Mouse (Mus musculus) frontal cortex, postnatal 14 days (tissue): Measurements from ENCODE around the gene Litaf.
"Not testable (repeated sequence)": the region's sequence is repeated elsewhere in the genome, so short reads cannot be mapped to it uniquely, and the experiment has no call there.

ENCODE experiments used
- DNase-seq, 2 experiments: peaks; one replicate each; pipeline ENCODE4 v3.0.0; 2022; ENCODE audit warnings: low spot score in 2 of 2

Gene Litaf

GRCm38 (mm10) chr16:10991737-10992089 lies 74.2 kb downstream of the Litaf start:
- no peak for DNase-seq

- DNase-seq, result no peak
These were observed 75.2 kb downstream of the Litaf start for GRCm38 (mm10) chr16:10990763-10991162.

- DNase-seq, result no peak
These were observed 76.1 kb downstream of the Litaf start for GRCm38 (mm10) chr16:10989896-10990295.

GRCm38 (mm10) chr16:10989361-10989760 lies 76.6 kb downstream of the Litaf start:
- no peak for DNase-seq

DNA sequence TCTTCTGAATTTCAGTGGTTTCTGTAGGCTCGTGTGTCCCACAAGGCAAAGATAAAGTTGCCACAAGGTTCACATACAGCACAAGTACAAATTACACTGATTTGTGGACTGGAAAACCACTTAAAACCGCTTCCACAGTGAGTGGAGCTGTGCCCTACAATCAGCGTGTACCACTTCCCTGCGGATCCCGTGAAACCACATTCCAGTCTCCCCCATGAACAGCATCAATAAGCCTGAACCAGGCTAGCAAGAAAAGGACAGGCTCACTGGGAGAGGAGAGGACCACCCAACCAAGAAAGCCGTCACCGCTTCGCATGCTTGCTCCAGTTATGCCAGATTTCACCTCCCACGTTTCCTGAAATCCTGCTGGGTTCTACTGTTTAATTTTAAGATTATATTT lies 77.7 kb downstream of the Litaf start:
- DNase-seq, result no peak

GRCm38 (mm10) chr16:10984534-10984933 lies 81.4 kb downstream of the Litaf start:
- no peak for DNase-seq

DNA sequence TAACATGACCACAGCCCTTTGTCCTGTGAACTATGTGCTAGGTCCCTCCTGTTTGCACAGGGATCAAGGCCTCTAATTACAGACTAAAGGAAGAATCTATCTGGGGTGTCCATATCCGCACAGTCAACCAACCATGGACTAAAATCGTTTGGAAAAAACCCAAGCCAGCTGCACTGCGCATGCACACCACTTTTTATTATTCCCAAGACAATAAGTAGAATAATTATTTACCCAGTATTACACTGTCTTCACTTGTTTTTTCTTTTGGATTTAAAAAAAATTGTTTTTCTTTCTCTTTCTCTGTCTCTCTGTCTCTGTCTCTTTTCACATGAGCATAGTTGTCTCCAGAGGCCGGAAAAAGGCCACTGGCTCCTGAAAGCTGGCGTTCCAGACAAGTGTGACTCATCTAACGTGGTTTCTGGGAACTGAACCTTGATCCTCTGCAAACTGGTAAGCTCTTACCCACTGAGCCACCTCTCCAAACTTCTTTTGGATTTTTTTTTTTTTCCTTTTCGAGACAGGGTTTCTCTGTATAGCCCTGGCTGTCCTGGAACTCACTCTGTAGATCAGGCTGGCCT lies 84.4 kb downstream of the Litaf start:
- DNase-seq, result no peak

- DNase-seq, result no peak
These were observed 86.7 kb downstream of the Litaf start for GRCm38 (mm10) chr16:10979064-10979803.

GRCm38 (mm10) chr16:10977877-10978276 lies 88.1 kb downstream of the Litaf start:
- DNase-seq, result no peak

GRCm38 (mm10) chr16:10976202-10976631 lies 89.7 kb downstream of the Litaf start:
- DNase-seq, result no peak

- no peak for DNase-seq
These were observed 91.0 kb downstream of the Litaf start for GRCm38 (mm10) chr16:10974939-10975338.

DNA sequence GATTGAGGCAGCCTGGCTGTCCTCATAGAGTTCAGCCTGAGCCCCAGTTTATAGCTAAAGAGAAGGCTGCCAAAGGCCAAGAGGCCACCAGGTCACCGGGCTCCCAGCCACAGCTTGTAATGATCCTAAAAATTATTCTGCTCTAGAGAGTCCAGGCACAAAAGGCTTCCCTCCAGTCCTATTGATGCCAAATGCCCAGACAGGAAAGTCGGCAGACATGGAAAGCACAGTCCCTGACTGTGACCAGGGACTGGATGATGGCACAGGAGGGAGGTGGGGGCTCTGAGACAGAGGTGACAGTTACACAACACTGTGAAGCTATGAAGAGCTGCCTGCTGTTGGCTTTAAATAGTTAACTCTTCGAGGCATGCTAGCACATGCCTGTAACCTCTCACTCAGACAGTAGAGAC lies 91.9 kb downstream of the Litaf start:
- DNase-seq, result no peak

DNA sequence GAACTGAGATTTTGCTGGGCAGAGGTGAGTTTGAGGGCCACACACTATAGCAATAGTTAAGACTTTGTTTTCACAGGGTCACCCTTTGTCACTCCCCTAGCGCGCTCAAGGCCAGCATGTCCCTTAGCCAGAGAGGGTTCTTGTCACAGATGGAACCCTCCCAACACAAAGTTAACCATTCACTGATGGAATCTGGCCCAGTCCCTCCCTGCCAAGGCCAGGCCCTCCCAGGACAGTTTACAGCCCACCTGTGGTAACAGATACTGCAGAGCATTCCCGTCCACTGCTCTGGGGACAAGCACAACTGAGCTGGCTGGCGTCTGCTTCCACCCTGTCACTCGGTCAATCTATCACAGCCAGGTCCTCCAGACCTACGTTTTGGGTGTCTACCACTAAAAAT lies 93.7 kb downstream of the Litaf start:
- no peak for DNase-seq

DNA sequence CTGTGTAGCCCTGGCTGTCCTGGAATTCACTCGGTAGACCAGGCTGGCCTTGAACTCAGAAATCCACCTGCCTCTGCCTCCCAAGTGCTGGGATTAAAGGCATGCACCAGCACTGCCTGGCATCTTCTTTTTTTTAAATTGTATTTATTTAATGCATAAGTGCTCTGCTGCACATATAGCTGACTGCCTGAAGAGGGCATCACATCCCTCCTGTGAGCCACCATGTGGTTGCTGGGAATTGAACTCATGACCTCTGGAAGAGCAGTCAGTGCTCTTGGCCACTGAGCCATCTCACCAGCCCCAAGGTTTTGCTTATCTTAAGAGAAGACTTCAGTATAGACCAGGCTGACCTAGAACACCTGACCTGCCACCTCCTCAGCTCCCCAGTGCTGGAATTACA lies 96.0 kb downstream of the Litaf start:
- not testable (repeated sequence) for DNase-seq

DNA sequence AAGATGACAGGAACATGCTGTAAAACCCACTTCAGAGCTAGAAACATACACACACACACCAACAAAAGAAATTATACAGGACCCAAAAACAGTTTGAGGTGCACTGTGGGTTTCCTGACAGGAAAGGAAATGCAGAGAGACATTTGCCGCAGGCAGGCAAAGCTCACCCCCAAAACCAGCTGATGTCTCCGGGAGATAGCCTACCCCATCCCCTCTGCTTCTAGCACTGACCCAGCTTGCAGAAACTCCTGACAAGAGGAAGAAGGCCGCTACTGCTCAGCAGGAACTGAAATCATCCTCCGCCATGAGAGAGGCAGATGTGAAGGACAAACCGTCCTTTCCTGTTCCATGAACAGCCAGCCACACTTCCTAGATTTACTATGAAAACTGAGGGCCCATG lies 96.6 kb downstream of the Litaf start:
- no peak for DNase-seq

DNA sequence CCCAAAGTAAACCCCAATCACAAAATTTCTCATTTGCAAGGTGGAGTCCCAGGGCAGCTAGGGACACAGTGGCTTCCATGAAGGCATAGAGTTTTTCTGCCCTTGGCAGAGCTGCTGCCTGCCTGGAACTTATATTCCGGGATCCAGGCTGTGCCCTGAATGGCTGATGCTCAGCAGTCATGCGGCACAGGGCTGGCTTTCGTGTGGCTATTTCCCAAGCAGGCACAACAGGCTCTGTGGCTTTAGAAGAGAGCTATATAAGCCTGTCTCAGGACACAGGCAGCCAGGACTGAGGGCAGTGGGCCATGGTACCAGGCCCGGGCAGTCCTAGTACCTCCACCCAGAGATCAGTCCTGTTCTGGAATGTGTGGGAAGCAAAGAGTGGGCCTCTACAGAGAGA lies 97.7 kb downstream of the Litaf start:
- no peak for DNase-seq

DNA sequence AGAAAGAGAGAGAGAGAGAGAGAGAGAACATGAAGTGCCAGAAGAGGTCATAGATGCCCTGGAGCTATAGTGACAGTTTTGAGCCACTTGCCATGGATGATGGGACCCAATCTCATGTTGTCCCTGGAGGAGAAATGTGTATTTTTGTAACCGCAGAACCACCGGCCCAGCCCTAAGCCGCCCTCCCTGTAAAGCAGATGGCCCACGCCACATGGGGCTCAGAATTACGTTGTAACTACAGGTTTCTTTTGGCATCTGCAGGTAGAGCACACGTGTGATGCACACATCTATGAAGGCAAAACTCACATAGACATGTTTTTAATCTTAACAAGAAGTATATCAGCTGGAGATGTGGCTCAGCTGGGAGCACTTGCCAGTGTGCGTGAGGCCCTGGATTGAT lies 98.2 kb downstream of the Litaf start:
- no peak for DNase-seq

DNA sequence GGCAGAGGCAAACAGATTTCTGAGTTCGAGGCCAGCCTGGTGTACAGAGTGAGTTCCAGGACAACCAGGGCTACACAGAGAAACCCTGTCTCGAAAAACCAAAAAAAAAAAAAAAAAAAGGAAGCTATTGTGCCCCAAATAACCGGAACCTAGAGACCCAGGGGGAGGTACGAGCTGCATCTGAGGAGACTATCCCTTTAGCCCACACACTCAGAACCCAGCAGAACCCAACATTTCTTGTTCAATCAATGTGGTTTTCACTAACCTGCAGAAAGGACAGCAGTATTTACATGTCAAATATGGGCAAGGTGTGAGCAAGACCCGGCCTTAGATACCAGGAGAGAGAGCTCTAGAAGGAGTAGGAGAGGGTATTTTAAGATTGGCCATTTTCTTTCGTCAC lies 98.9 kb downstream of the Litaf start:
- no peak for DNase-seq

DNA sequence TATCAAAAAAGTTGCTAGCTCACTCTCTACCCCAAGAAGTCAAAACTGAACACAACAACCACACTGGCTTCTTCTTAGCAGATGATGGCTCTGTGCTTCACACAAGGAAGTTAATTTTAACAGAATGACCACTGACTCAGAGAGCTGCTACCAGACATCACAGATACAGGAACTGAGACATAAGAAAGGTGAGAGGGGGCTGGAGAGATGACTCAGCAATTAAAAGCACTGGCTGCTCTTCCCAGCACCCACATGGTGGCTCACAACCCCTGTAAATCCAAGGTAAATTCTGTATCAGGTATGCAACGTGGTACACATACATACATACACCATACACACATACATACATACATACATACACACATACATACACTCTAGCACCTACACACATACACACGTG lies 100.9 kb downstream of the Litaf start:
- no peak for DNase-seq

GRCm38 (mm10) chr16:10960916-10961315 lies 105.0 kb downstream of the Litaf start:
- no peak for DNase-seq

DNA sequence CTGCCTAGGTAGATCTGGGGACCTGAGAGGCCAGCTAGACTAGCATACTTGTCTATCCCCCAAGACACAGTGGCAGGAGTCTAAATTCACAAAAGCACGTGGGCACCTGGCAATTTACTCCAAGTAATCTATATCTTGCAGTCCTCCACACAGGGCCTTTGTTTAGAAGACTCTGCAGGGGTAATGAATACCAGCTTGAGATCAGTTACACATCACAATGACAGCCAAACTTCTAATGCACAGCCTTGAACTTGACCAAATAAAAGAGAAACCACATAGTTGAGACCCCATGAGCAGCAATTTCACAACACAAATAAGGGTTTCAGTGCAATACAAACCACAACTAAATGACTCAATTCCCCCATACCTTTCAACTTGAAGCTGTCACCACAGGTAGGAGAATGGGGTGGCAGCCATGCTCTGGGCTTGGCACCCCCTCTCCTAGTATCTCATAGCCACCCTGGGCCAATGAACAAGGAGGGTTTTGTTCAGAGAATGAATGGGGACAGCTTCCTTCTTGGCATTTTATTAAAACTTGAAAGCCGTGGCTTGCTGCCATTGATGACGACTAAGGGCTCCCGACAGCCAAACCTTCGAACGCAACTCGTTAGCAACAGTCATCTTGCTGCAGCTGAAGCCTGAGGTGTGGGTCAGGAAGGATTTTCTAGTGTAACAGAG lies 107.1 kb downstream of the Litaf start:
- no peak for DNase-seq

GRCm38 (mm10) chr16:10958307-10958706 lies 107.7 kb downstream of the Litaf start:
- DNase-seq, result not testable (repeated sequence)

GRCm38 (mm10) chr16:10957794-10958193 lies 108.2 kb downstream of the Litaf start:
- no peak for DNase-seq
